Mouse (Mus musculus): ENCODE data around the gene Scarf2.

GRCm38 (mm10) chr16:17849486-17849885 lies 52.4 kb downstream of the Scarf2 start:
- no peak for TF ChIP-seq POLR2A (IDR thresholded peaks at IDR 0.05; ENCODE audit: control insufficient read depth, extremely low read depth, insufficient read depth, low read length, poor library complexity)
- TF ChIP-seq CTCF (IDR thresholded peaks at IDR 0.05; ENCODE audit: borderline replicate concordance, control insufficient read depth, extremely low read depth, insufficient read depth, low read length, poor library complexity) = no peak

All from thymus, adult 2 months (tissue).